Mouse (Mus musculus): ENCODE measurements around the gene Bace1. TPM values are rescaled to one million over a fixed set of nuclear protein-coding genes. Genes with fewer than 3 reads are reported as not detected.
A peak's percentile ranks its signal among the peaks of the same experiment; 100 is the strongest.
"Not testable (repeated sequence)": the region's sequence is repeated elsewhere in the genome, so short reads cannot be mapped to it uniquely, and the experiment has no call there.

Gene Bace1
- total RNA-seq, 4 experiments from 2014 or later = 76.6 to 81.9 (median 78.9) TPM

GRCm38 (mm10) chr9:45833461-45833860 lies 4.9 kb upstream of the Bace1 start:
- no peak for DNase-seq (ENCODE audit: low spot score in 2 of 2)

GRCm38 (mm10) chr9:45838069-45838433 lies 329 bp upstream of the Bace1 start:
- no peak for DNase-seq (ENCODE audit: low spot score in 2 of 2)

GRCm38 (mm10) chr9:45839139-45839981 lies 980 bp downstream of the Bace1 start:
- no peak for DNase-seq (ENCODE audit: low spot score in 2 of 2)

- no peak for DNase-seq (ENCODE audit: low spot score in 2 of 2)
These were observed 1.6 kb downstream of the Bace1 start for GRCm38 (mm10) chr9:45839982-45840300.

- no peak for DNase-seq (ENCODE audit: low spot score in 2 of 2)
These were observed 2.0 kb downstream of the Bace1 start for GRCm38 (mm10) chr9:45840331-45840730.

- no peak for DNase-seq (ENCODE audit: low spot score in 2 of 2)
These were observed 3.1 kb downstream of the Bace1 start for GRCm38 (mm10) chr9:45841458-45841857.

DNA sequence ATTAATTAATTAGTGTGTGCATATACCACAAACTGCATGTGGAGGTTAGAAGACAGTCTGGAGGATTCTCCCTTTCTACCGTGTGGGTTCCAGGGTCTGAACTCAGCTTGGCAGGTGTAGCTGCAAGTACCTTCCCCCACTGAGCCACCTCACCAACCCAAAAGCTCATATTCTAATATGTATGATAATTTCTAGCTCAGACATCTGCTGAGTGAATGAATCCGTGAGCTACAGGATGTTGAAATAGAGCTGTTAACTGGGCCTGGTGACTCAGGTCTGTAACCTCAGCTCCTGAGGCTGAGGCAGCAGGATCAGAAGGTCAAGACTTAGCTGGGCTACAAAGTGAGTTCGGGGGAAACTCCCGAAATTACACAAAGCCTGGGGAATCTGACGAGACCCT lies 4.6 kb downstream of the Bace1 start:
- no peak for DNase-seq (ENCODE audit: low spot score in 2 of 2)

GRCm38 (mm10) chr9:45843780-45844179 lies 5.4 kb downstream of the Bace1 start:
- peak in 1 of 2 experiments; percentile 48 for DNase-seq (ENCODE audit: low spot score in 2 of 2)

DNA sequence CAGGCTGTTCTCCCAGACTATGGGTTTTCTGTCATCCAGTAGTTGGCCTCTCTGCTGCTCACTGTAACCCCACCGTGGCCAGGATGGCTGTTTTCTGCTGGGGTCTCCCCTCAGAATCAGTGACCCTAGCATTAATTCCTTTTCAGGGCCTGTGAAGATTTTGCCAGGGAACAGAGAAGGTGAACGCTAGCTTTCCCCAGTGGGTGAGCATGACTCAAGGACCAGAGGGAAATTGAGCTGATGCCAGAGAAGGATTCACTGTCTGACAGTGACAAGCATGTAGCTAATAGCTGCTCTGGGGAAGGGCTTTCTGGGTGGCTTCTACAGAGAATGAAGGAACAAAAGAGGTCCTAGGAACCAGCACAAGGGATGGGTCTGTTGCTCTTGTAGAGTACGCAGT lies 7.2 kb downstream of the Bace1 start:
- no peak for DNase-seq (ENCODE audit: low spot score in 2 of 2)

GRCm38 (mm10) chr9:45846176-45846575 lies 7.8 kb downstream of the Bace1 start:
- not testable (repeated sequence) for DNase-seq (ENCODE audit: low spot score in 2 of 2)

DNA sequence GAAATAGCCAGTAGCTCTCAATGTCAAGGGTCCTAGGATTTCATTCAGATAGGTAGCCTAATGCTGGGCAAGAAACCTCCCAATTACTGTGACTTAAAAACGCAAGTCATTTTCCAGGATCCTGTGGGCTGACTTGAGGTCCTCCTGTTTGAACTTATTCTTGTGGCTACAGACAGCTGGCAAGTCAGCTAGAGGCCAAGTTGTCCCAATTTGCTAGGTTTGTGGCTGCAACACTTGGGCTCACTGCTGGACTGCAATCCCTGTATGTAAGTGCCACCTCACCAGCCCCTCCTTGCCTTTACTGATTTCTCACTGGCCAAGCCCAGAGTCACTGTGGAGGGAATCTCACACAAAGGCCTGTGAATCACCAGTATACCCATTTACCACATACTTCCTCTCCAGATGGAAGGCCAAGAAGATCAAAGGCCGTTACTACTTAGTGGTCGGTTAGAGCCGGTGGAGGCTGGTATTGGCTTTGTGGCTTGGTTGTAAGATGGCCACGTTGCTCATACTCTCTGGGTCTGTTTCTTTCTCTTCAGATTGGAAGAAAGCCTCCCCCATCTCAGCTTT lies 8.6 kb downstream of the Bace1 start:
- no peak for DNase-seq (ENCODE audit: low spot score in 2 of 2)

DNA sequence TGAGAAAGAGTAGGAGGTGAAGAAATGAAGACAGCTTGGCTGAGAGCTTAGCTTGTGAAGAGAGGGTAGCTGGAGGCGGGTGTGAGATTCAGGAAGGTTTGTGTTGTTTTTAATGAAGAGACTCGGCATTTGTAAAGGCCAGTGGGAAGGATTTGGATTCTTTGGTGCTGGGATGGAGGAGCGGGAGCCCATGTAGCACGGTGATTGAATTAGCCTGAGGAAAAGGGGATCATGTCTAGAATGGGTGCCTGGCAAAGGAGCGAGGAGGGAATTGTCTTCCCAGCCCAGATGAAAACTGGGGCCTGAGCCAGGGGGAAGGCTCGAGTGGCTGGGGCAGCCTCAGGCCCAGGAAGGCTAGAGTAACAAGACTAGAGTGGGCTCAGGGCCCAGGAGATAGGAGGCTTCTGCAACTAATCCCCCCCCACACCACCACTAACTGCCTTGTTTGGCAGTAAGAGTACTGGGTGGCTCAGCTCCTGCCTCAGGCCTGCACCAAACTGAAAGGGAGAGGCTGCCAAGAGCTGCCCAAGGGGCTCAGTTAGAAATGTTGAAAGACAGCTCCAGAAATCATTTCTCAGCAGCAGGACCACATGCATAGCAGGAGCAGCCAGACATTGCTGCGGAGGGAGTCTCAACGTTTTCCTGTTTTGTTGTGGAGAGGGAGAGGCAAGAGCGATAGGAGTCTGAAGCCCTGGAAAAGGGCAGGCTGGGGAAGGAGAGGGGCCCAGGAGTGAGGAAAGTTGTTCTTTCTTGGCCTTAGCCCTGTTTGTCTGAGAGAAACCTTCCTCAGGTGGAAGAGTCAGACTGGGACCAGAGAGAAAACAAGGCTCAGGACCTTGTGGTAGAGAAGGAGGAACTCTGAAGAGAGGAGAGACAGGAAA lies 11.4 kb downstream of the Bace1 start:
- peak in 1 of 2 experiments; percentile 84 for DNase-seq (ENCODE audit: low spot score in 2 of 2)

DNA sequence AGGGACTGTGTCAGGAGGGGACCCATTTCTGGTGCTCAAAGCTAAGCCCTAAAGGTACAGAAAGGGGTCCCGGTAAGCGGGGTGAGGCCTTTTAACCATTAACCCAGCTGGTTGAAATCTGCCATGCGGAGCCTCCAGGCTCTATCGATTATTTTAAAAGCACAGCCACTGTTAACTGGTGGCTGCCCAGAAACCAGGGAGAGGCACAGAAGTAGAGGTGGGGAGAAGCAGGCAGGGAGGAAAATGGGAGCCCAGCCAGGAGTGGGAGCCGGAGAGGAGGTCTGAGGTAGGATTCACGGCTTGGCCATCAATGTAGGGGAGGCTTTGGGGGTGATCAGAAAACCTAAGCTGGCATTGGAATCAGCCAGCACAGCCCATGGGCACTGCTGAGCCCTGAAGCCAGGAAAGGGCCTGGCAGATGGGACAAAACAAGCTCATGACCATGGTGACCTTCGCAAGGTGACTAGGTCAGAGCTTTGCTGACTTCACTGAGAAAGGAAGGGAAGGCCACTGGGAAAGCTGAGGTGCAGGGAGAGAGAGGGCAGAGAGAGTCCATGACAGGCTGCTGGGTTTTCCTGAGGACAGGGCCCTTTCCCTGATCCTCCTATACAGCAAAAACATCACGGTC lies 12.3 kb downstream of the Bace1 start:
- DNase-seq (ENCODE audit: low spot score in 2 of 2) = no peak

DNA sequence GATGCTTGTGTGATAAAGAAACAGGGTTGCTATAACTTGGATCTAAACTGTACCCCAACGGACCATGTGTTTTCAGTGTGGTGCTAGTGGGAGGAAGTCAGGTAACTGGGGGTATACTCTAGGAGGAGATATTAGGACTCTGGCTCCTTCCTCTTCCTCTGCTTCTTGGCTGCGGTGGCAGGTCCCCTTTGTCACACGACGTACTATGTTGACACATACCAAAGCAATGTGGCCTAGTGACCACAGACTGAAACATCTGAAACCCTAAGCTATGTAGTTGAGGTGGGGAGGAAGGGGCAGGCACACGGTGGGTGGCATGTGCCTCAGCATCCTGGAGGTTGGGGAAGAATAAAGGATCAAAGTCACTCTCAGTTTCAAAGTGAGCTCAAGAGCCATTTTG lies 12.9 kb downstream of the Bace1 start:
- no peak for DNase-seq (ENCODE audit: low spot score in 2 of 2)

DNA sequence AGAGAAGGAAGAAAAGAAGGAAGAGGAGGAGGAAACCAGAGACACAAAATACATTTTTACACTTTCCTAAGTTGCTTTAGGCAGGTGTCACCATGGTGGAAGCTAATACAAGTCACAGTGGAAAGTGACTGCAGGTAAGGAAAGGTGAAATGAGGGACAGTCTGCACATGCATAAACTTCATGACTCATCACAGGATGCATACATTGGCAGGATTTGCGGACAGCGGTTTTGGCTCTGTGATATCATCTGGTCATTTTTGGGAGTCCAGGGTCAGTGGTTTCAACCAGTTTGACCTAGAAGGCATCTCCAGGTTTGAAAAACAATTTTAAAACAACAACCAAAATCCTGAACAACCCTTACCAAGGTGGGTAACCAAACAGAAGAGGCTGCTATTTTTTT lies 13.4 kb downstream of the Bace1 start:
- DNase-seq (ENCODE audit: low spot score in 2 of 2) = no peak

- no peak for DNase-seq (ENCODE audit: low spot score in 2 of 2)
These were observed 15.3 kb downstream of the Bace1 start for GRCm38 (mm10) chr9:45853695-45854094.

DNA sequence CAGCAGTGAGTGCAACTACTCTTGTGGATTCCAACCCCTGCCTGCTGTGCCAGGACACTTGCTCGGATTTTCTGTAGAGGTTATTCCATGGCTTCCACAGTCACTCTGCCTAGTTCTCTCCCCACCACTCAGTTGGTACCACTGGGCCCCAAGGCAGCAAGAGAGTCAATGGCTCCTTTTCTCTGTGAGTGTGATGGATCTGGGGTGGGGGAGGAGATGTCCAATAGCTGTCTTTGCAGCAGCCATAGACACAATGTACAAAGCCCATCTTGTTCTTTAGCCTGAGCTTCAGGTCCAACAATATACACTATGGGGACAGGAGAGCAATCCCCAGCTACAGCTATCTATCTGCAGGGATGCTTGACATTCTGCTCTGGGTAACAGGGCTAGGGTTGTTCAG lies 15.8 kb downstream of the Bace1 start:
- DNase-seq (ENCODE audit: low spot score in 2 of 2) = no peak

- no peak for DNase-seq (ENCODE audit: low spot score in 2 of 2)
These were observed 21.0 kb downstream of the Bace1 start for GRCm38 (mm10) chr9:45859364-45859763.

GRCm38 (mm10) chr9:45861813-45862212 lies 23.4 kb downstream of the Bace1 start:
- no peak for DNase-seq (ENCODE audit: low spot score in 2 of 2)

DNA sequence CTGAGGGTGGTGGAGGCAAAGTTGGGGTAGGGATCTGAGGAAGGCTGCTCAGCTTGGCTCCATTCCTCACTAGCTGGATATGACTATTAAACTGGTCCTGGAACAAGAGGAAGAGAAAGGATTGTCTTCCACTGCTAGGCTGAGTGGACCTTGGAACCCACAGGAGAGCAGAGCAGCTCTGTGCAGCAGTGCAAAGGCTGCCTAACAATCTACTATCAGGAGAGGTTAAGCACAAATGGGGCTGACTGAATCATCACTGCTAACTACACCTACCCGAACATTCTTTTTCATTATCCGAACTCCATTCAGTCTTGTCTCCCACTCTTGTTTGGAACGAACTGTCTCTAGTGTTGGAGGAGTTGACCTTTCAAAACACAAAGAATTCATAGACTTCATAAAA lies 30.8 kb downstream of the Bace1 start:
- DNase-seq (ENCODE audit: low spot score in 2 of 2) = no peak

DNA sequence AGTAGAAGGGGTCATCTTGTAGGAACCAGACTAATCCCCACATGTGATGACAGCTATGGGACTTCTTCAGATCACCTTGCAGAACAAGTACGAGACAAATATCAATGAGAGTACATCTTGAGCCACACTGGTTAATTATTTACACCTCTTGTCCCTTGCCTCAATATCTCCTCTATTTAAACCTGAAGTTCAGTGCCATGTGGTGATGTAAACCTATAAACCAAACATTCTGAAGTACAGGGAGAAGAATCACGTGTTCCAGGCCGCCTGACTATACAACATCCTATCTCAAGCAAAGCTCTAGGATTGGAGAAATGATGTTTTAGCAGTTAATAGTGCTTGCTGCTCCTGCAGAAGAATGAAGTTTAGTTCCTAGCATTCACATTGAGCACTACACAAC lies 31.9 kb downstream of the Bace1 start:
- no peak for DNase-seq (ENCODE audit: low spot score in 2 of 2)

DNA sequence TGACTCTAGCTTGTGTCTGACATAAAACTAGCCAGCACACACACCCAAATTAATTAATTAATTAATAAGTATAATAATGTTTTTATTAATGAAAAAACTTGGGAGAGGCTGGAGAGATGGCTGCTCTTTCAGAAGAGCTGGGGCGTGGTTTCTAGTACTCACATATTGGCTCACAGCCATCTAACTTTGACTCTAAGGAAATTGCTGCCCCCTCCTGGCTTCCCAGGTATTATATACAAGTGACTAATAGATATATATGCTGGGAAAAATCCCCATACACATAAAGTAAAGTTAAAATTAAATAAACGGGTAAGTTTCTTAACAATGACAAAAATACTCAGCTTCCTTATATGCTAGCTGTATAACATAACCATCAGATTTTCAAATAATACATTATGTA lies 39.5 kb downstream of the Bace1 start:
- DNase-seq (ENCODE audit: low spot score in 2 of 2) = no peak
